Mouse (Mus musculus): ENCODE measurements at regions not wholly inside any gene's neighbourhood (a gene's known extent, or its start where the extent isn't known, plus 50 kb on each side); places are given as distances from the start of the nearest gene placed in this dataset.

GRCm38 (mm10) chr13:46201029-46201599, 72.4 kb upstream of the Stmnd1 start:
- Histone ChIP-seq H3K9ac (ENCODE audit: low read length) (no peak overlapping the region), H3K36me3 (ENCODE audit: control insufficient read depth, insufficient read depth, low read length) (no peaks in the 10 kb centered on the region), H3K4me2 (replicated peaks; ENCODE audit: low read depth) (no peak overlapping the region), H3K9me3 (ENCODE audit: control insufficient read depth, low read length) (no peaks in the 10 kb centered on the region), H3K4me1 (replicated peaks; ENCODE audit: control insufficient read depth, insufficient read depth) (no peaks in the 10 kb centered on the region), H3K4me3 (ENCODE audit: low read depth, low read length) (no peak overlapping the region), H3K27ac (replicated peaks) (no peak overlapping the region), H3K27me3 (ENCODE audit: control insufficient read depth, insufficient read depth, low read length) (no peaks in the 10 kb centered on the region)
- WGBS, result 73% methylated on average over 14 of the region's 14 CpGs
- TF ChIP-seq EP300 (optimal IDR thresholded peaks at IDR 0.05) (no peak), CTCF (IDR thresholded peaks at IDR 0.05; ENCODE audit: low read depth) (no peak)
- ATAC-seq (ENCODE audit: low FRiP score, low TSS enrichment), result no peak
- DNase-seq (ENCODE audit: low spot score), result no peak

GRCm38 (mm10) chr13:46193131-46193530, 80.4 kb upstream of the Stmnd1 start:
- TF ChIP-seq EP300 (optimal IDR thresholded peaks at IDR 0.05), result no peak
- no peak for TF ChIP-seq CTCF (IDR thresholded peaks at IDR 0.05; ENCODE audit: low read depth)
- ATAC-seq (ENCODE audit: low FRiP score, low TSS enrichment) (no peak), DNase-seq (ENCODE audit: low spot score) (no peak)
- Histone ChIP-seq H3K9ac (ENCODE audit: low read length) (no peak overlapping the region), H3K4me2 (replicated peaks; ENCODE audit: low read depth) (no peak overlapping the region), H3K4me1 (replicated peaks; ENCODE audit: control insufficient read depth, insufficient read depth) (no peaks in the 10 kb centered on the region), H3K9me3 (ENCODE audit: control insufficient read depth, low read length) (no peaks in the 10 kb centered on the region), H3K4me3 (ENCODE audit: low read depth, low read length) (no peak overlapping the region), H3K27me3 (ENCODE audit: control insufficient read depth, insufficient read depth, low read length) (no peaks in the 10 kb centered on the region), H3K36me3 (ENCODE audit: control insufficient read depth, insufficient read depth, low read length) (no peaks in the 10 kb centered on the region), H3K27ac (replicated peaks) (no peak overlapping the region)
- 63% methylated on average over 1 of the region's 1 CpGs for WGBS

GRCm38 (mm10) chr13:46189726-46190125, 83.8 kb upstream of the Stmnd1 start:
- WGBS, result 80% methylated on average over 2 of the region's 2 CpGs
- no peak for DNase-seq (ENCODE audit: low spot score)
- H3K4me3 ChIP-seq (ENCODE audit: low read depth, low read length), result no peak overlapping the region
- no peak for ATAC-seq (ENCODE audit: low FRiP score, low TSS enrichment)
- H3K4me1 ChIP-seq (replicated peaks; ENCODE audit: control insufficient read depth, insufficient read depth), result no peaks in the 10 kb centered on the region
- H3K4me2 ChIP-seq (replicated peaks; ENCODE audit: low read depth), result no peak overlapping the region
- H3K27ac ChIP-seq (replicated peaks), result no peak overlapping the region
- H3K9ac ChIP-seq (ENCODE audit: low read length), result no peak overlapping the region
- TF ChIP-seq EP300 (optimal IDR thresholded peaks at IDR 0.05) (no peak), CTCF (IDR thresholded peaks at IDR 0.05; ENCODE audit: low read depth) (no peak)
- H3K9me3 ChIP-seq (ENCODE audit: control insufficient read depth, low read length), result no peaks in the 10 kb centered on the region
- no peaks in the 10 kb centered on the region for H3K36me3 ChIP-seq (ENCODE audit: control insufficient read depth, insufficient read depth, low read length)
- H3K27me3 ChIP-seq (ENCODE audit: control insufficient read depth, insufficient read depth, low read length), result no peaks in the 10 kb centered on the region

- H3K9me3 ChIP-seq (ENCODE audit: control insufficient read depth, low read length), result no peaks in the 10 kb centered on the region
- 68% methylated on average over 8 of the region's 8 CpGs for WGBS
- ATAC-seq (ENCODE audit: low FRiP score, low TSS enrichment), result no peak
- H3K4me3 ChIP-seq (ENCODE audit: low read depth, low read length), result no peak overlapping the region
- TF ChIP-seq CTCF (IDR thresholded peaks at IDR 0.05; ENCODE audit: low read depth), result peak; percentile 60
- TF ChIP-seq EP300 (optimal IDR thresholded peaks at IDR 0.05), result no peak
- no peak overlapping the region for H3K9ac ChIP-seq (ENCODE audit: low read length)
- no peaks in the 10 kb centered on the region for H3K36me3 ChIP-seq (ENCODE audit: control insufficient read depth, insufficient read depth, low read length)
- no peak overlapping the region for H3K4me2 ChIP-seq (replicated peaks; ENCODE audit: low read depth)
- no peaks in the 10 kb centered on the region for H3K4me1 ChIP-seq (replicated peaks; ENCODE audit: control insufficient read depth, insufficient read depth)
- H3K27me3 ChIP-seq (ENCODE audit: control insufficient read depth, insufficient read depth, low read length), result no peaks in the 10 kb centered on the region
- no peak for DNase-seq (ENCODE audit: low spot score)
- no peak overlapping the region for H3K27ac ChIP-seq (replicated peaks)
Observed at GRCm38 (mm10) chr13:46182851-46183250, 90.7 kb upstream of the Stmnd1 start.

GRCm38 (mm10) chr13:46180606-46181133, 92.9 kb upstream of the Stmnd1 start:
- Histone ChIP-seq H3K9me3 (ENCODE audit: control insufficient read depth, low read length) (no peaks in the 10 kb centered on the region), H3K4me3 (ENCODE audit: low read depth, low read length) (no peak overlapping the region), H3K4me2 (replicated peaks; ENCODE audit: low read depth) (peak overlapping the region; percentile 12), H3K36me3 (ENCODE audit: control insufficient read depth, insufficient read depth, low read length) (no peaks in the 10 kb centered on the region), H3K27ac (replicated peaks) (no peak overlapping the region; the same call in 1 of the 2 replicates), H3K4me1 (replicated peaks; ENCODE audit: control insufficient read depth, insufficient read depth) (no peaks in the 10 kb centered on the region), H3K27me3 (ENCODE audit: control insufficient read depth, insufficient read depth, low read length) (no peaks in the 10 kb centered on the region), H3K9ac (ENCODE audit: low read length) (no peak overlapping the region)
- ATAC-seq (ENCODE audit: low FRiP score, low TSS enrichment), result no peak; the same call in 1 of the 2 replicates
- whole genome bisulfite sequencing, result 19% methylated on average over 12 of the region's 12 CpGs
- no peak for DNase-seq (ENCODE audit: low spot score)
- TF ChIP-seq CTCF (IDR thresholded peaks at IDR 0.05; ENCODE audit: low read depth) (no peak), EP300 (optimal IDR thresholded peaks at IDR 0.05) (no peak)

DNA sequence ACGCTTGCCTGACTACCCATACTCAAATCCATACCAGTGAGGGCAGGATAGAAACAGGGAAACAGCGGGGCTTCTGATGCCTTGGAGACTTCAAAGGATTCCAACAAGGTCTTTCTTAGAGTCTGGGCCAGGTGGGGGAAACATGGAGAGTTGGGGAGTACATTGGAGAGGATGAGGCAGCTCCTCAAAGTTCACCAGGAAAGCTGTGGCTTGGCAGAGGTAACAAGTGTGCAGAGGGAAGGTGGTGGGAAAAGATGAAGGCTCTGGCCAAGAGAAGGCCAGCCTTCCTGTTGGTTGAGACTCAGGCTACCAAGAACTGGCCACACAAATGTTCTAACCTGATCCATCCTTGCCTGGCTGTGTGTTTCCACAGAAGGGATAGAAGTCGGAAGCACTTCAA, 93.6 kb upstream of the Stmnd1 start:
- 89% methylated on average over 3 of the region's 3 CpGs for WGBS
- Histone ChIP-seq H3K27ac (replicated peaks) (no peak overlapping the region), H3K27me3 (ENCODE audit: control insufficient read depth, insufficient read depth, low read length) (no peaks in the 10 kb centered on the region), H3K4me2 (replicated peaks; ENCODE audit: low read depth) (no peak overlapping the region), H3K4me1 (replicated peaks; ENCODE audit: control insufficient read depth, insufficient read depth) (no peaks in the 10 kb centered on the region), H3K4me3 (ENCODE audit: low read depth, low read length) (no peak overlapping the region), H3K9ac (ENCODE audit: low read length) (no peak overlapping the region), H3K9me3 (ENCODE audit: control insufficient read depth, low read length) (no peaks in the 10 kb centered on the region), H3K36me3 (ENCODE audit: control insufficient read depth, insufficient read depth, low read length) (no peaks in the 10 kb centered on the region)
- DNase-seq (ENCODE audit: low spot score), result no peak
- no peak for ATAC-seq (ENCODE audit: low FRiP score, low TSS enrichment)
- TF ChIP-seq CTCF (IDR thresholded peaks at IDR 0.05; ENCODE audit: low read depth), result no peak
- TF ChIP-seq EP300 (optimal IDR thresholded peaks at IDR 0.05), result no peak
